Mouse (Mus musculus) spleen, adult 2 months (tissue): ENCODE results near the gene Gm5737. TPM values are rescaled to one million over a fixed set of nuclear protein-coding genes. Genes with fewer than 3 reads are reported as not detected.
A peak's percentile ranks its signal among the peaks of the same experiment; 100 is the strongest.

Experiments
- DNase-seq, 2 experiments: peaks; one replicate each; pipeline versions ENCODE4 v3.0.0 to v3.0.0-alpha.2; 2012 to 2021; ENCODE audit warnings: low spot score in 2 of 2, low read depth in 1 of 2
- H3K27ac ChIP-seq: fragments of 200-500 bp; 2 replicates; pipeline ENCODE4 v1.5.1; 2012; ENCODE audit warnings: low read length, inconsistent platforms; ENCODE audit not compliant: insufficient read depth
- H3K27me3 ChIP-seq: fragments of 200-500 bp; 2 replicates; pipeline ENCODE4 v1.6.1; 2012; ENCODE audit warnings: mild to moderate bottlenecking, moderate library complexity, low read length, inconsistent platforms; ENCODE audit not compliant: control insufficient read depth, insufficient read depth
- H3K36me3 ChIP-seq: fragments of 200-500 bp; 2 replicates; pipeline ENCODE4 v1.6.1; 2012; ENCODE audit warnings: mild to moderate bottlenecking, low read length, inconsistent platforms; ENCODE audit not compliant: control insufficient read depth, insufficient read depth
- H3K4me1 ChIP-seq: fragments of 200-500 bp; 2 replicates; pipeline ENCODE4 v1.6.1; 2011; ENCODE audit warnings: inconsistent platforms; ENCODE audit not compliant: control insufficient read depth, insufficient read depth, insufficient read length
- H3K4me3 ChIP-seq: fragments of 200-500 bp; 2 replicates; pipeline ENCODE4 v1.5.1; 2011; ENCODE audit warnings: mild to moderate bottlenecking, inconsistent platforms; ENCODE audit not compliant: insufficient read depth, insufficient read length; ENCODE audit errors: extremely low read depth
- CTCF ChIP-seq: fragments of 200-500 bp; IDR thresholded peaks from 2 replicates; pipeline ENCODE4 v1.5.1; 2011; ENCODE audit warnings: mild to moderate bottlenecking, inconsistent platforms; ENCODE audit not compliant: insufficient read depth, insufficient read length, insufficient replicate concordance; ENCODE audit errors: extremely low read depth
- POLR2A ChIP-seq: fragments of 200-500 bp; IDR thresholded peaks from 2 replicates; pipeline ENCODE4 v1.6.1; 2011; ENCODE audit warnings: low read depth, low read length, inconsistent platforms
- WGBS: fragments of 180-500 bp; shearing (Covaris S2); methylation state at CpG from one replicate; pipeline ENCODE4 v1.1.7; 2018; 5-methylcytosine and 5-hydroxymethylcytosine counted together
- polyA plus RNA-seq: library from polyadenylated mRNA; depleted of rRNA; stranded (reverse); fragments of >200 nt; gene quantifications from 2 replicates; pipeline ENCODE4 v1.2.3, GENCODE M21; 2012

The Gm5737 gene
- polyA plus RNA-seq, 1 experiment = not detected

DNA sequence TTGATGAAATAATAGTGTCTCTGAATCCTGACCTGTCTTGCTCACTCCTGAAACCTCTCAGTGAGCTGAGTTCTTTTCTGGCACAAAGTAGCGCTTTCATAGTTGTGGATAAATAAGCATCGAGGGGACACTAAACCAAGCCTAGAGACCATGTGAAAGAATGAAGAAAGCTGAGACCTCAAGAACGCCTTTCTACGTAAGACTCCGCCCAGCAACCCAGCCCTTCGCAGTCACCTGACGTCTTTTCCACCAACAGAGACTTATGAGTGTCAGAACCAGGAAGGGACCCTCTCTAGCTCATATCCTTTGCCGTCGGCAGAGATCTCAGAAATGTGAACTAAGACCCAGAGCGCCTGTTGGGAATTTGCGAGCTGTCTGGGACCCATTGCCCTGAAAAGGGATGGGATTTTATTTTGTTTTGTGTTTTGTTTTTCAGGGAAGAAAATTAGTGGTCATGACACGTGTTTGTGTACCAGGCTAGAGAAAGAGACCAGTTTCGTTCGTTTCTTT, 22.8 kb downstream of the Gm5737 start:
- TF ChIP-seq POLR2A (peak; percentile 47; the same call in 1 of the 2 replicates), CTCF (no peak)
- peak; percentile 68 to 89 for DNase-seq
- no peaks in the 10 kb centered on the region for H3K27me3 ChIP-seq
- no peaks in the 10 kb centered on the region for H3K36me3 ChIP-seq
- peak overlapping the region; percentile 74 for H3K27ac ChIP-seq
- WGBS = under 1% methylated on average over 14 of the region's 14 CpGs
- peaks cover 3% of the 10 kb centered on the region; the same call in 1 of the 2 replicates for H3K4me1 ChIP-seq
- peak overlapping the region; percentile 89 for H3K4me3 ChIP-seq

DNA sequence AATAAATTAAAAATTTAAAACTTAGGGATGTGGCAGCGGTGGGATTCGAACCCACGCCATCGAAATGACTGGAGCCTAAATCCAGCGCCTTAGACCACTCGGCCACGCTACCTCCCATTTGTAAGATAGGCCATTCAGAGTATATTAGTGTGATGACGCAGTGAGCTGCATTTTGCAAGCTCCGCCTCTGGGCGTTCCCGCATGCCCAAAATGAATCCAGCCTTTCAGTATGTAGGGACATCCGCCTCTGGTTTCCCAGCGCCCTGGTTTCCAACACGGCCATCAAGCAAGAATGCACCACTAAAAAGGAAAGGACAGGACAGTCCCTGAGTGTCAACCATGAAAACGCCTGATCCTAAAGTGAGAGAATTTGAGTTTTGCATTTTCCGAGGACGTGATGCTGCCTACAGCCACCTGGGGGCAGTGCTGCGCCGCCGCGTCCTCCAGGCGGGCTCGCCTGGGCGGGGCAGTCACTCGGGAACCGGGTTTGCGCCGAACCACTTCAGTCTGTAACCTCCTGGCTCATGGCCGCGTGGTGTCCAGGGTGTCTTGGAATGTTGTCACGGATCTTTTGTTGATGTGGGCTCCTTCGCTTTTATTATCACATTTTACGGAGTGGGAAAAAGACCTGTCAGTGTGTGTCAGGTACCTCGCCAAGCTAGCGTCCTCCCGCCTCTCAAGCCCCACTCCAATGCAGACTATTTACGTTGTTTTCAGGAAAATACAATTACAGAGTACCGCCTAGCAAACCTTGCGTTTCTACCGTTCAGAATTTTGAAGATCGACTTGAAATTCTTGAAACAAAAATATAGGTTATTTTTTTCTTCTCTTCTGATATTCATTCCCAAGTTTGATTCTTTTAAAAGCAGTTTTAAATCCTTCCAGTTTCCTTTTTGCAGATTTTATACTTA, 23.5 kb downstream of the Gm5737 start:
- H3K27me3 ChIP-seq = no peaks in the 10 kb centered on the region
- peaks cover 3% of the 10 kb centered on the region; the same call in 1 of the 2 replicates for H3K4me1 ChIP-seq
- peak; percentile 91 to 95 for DNase-seq
- peak overlapping the region; percentile 60 for H3K27ac ChIP-seq
- WGBS = under 1% methylated on average over 41 of the region's 41 CpGs
- H3K4me3 ChIP-seq = peak overlapping the region; percentile 89
- no peaks in the 10 kb centered on the region for H3K36me3 ChIP-seq
- no peak for TF ChIP-seq POLR2A
- TF ChIP-seq CTCF = peak; percentile 97

- no peak overlapping the region for H3K27ac ChIP-seq
- H3K4me1 ChIP-seq = peaks cover under 1% of the 10 kb centered on the region; the same call in 1 of the 2 replicates
- peak overlapping the region; percentile 16; the same call in 1 of the 2 replicates for H3K4me3 ChIP-seq
- no peak for TF ChIP-seq CTCF
- TF ChIP-seq POLR2A = no peak
- DNase-seq = no peak
- H3K27me3 ChIP-seq = no peaks in the 10 kb centered on the region
- WGBS = 12% methylated on average over 12 of the region's 12 CpGs
- H3K36me3 ChIP-seq = no peaks in the 10 kb centered on the region
Observed at GRCm38 (mm10) chr7:120836361-120836760, 24.2 kb downstream of the Gm5737 start.

GRCm38 (mm10) chr7:120838436-120839160, 26.4 kb downstream of the Gm5737 start:
- H3K27ac ChIP-seq = no peak overlapping the region
- WGBS = 74% methylated on average over 5 of the region's 5 CpGs
- no peaks in the 10 kb centered on the region; the same call in 1 of the 2 replicates for H3K4me1 ChIP-seq
- H3K27me3 ChIP-seq = no peaks in the 10 kb centered on the region
- no peak for DNase-seq
- TF ChIP-seq CTCF (no peak), POLR2A (no peak)
- no peaks in the 10 kb centered on the region for H3K36me3 ChIP-seq
- H3K4me3 ChIP-seq = no peak overlapping the region

- H3K27ac ChIP-seq = no peak overlapping the region
- no peaks in the 10 kb centered on the region for H3K36me3 ChIP-seq
- 97% methylated on average over 2 of the region's 2 CpGs for WGBS
- TF ChIP-seq CTCF (no peak), POLR2A (no peak)
- no peak overlapping the region for H3K4me3 ChIP-seq
- peaks cover 1% of the 10 kb centered on the region; the same call in 1 of the 2 replicates for H3K4me1 ChIP-seq
- no peak for DNase-seq
- no peaks in the 10 kb centered on the region for H3K27me3 ChIP-seq
Observed at GRCm38 (mm10) chr7:120839786-120840185, 27.6 kb downstream of the Gm5737 start.

DNA sequence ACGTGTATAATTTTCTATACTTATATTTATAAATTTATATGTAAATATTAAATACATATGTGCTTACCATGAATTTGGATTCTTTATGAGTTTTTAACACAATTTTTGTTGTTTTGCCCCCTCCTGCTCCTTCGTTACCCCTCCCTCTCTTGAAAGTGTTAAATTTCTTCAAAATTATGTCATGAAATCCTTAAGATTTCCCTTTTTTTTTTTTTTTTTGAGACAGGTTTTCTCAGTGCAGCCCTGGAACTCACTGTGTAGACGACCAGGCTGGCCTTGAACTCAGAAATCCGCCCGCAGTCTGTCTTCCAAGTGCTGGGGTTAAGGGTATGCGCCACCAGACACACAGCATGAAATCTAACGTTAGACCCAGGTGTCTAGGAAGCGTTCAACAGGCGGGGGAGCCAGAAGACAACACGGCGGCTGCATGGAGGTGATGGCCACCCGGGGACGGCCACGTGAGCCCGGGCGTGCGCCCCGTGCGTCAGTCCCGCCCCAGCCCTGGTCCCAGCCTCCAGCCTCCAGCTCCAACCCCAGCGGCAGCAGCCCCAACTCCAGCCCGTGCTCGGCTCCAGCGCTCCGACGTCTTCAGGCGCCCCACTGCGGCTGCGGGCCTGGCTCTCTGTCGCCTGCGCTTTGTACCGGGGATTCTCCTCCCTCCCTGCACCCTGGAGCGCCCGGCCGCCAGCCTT, 30.3 kb downstream of the Gm5737 start, which contains the start of gene Eef2k:
TSS of gene Eef2k (plus strand) at position 487 of the 692 bp plus-strand sequence.
- no peaks in the 10 kb centered on the region for H3K36me3 ChIP-seq
- TF ChIP-seq POLR2A = no peak
- TF ChIP-seq CTCF = peak; percentile 45; the same call in 1 of the 2 replicates
- DNase-seq = peak; percentile 79 to 80
- no peaks in the 10 kb centered on the region for H3K27me3 ChIP-seq
- H3K27ac ChIP-seq = peak within 1 kb of the TSS; percentile 63
- peaks cover 4% of the 10 kb centered on the region; the same call in 1 of the 2 replicates for H3K4me1 ChIP-seq
- H3K4me3 ChIP-seq = peak within 1 kb of the TSS; percentile 79
- 4% methylated on average over 34 of the region's 35 CpGs for WGBS
